Mouse (Mus musculus): Measurements from ENCODE around the gene Gm9507. TPM values are rescaled to one million over a fixed set of nuclear protein-coding genes. Genes with fewer than 3 reads are reported as not detected.

Gene Gm9507
- polyA plus RNA-seq (2014; fragmentation: Illumina TruSeq; extraction: RNeasy Lipid Tissue Mini Kit (QIAGEN cat#74804); ENCODE audit: low read depth, low replicate concordance) = not detected

DNA sequence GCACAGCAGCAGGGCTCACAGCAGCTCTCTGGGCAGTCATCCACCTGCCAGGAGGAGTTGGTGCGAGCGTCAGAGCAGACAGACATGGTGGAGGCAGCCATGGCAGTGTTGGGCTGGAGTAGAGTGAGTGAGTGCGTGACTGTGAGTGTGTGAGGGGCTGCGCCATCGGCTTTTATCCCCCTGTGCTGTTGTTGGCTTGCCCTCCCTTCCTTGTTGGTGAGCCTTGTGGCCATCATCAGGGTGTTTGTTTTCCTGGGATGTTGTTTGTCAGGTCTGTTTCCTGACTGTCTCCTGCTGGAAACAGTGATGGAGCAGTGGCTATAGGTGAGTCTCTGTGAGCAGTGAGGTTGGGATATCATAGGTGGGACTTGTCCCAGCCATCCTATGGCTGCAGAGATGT is at the start of gene Gm9507:
Gene Gm9507 (minus strand): TSS at position 101 of the 400 bp plus-strand sequence.

DNA sequence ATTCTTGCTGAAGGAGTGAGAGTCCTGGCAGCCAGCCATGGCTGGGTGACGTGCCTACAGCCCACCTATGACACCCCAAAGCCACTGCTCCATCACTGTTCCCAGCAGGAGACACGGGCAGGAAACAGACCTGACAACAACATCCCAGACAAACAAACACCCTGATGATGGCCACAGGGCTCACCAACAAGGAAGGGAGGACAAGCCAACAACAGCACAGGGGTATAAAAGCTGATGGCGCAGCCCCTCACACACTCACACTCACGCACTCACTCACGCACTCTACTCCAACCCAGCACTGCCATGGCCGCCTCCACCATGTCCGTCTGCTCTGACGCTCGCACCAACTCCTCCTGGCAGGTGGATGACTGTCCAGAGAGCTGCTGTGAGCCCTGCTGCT is 40.9 kb upstream of the Gm9507 start, which contains the start of gene Gm10318:
Gene Gm10318 (plus strand): TSS at position 301 of the 400 bp plus-strand sequence.

DNA sequence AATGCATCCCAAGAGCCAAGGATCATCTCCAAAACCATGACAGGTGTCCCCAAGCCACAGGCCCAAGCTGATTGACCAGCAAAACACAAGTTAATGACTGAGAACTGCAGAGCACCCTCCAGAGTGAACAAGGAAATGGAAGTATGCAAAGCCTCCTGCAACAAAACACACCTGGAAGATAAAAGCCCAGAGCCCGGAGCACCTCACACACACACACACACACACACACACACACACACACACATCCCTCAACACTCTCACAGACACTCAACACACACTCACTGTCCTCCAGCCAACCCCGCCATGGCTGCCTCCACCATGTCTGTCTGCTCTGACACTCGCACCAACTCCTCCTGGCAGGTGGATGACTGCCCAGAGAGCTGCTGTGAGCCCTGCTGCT is 34.9 kb upstream of the Gm9507 start, which contains the start of gene Gm36176:
Gene Gm36176 (plus strand): TSS at position 301 of the 400 bp plus-strand sequence.

DNA sequence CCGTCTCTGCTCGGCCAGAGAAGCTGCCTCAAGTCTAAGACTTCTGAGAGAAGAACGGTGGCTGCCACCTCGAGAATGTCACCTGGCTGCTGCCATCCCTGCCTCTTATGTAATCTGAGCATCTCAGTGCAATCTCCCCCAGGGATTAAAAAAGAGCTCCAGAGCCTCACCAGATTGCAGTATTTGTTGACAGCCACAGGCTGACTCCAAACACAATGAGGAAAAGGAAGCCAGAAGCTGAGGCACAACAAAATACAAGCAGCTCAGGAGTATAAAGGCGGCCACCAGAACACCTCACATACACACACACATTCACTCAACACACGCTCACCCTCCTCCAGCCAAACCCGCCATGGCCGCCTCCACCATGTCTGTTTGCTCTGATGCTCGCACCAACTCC is 24.0 kb upstream of the Gm9507 start, which contains the start of gene Krtap10-10:
Gene Krtap10-10 (plus strand): TSS at position 301 of the 400 bp plus-strand sequence.

DNA sequence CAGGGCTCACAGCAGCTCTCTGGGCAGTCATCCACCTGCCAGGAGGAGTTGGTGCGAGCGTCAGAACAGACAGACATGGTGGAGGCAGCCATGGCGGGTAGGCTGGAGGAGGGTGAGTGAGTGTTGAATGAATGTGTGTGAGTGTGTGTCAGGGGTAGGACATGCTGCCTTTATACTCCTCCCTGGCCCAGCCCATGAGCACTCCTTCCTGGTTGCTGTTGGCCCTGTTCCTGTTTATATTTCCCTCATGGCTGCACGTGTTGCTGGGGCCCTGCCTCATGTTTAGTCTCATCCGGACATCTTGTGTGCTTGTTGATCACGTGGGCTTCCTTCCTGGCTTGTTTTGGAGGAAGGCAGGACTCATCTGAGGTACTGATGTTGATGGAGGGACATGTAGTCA is 15.3 kb upstream of the Gm9507 start, which contains the start of gene Krtap10-4:
Gene Krtap10-4 (minus strand): TSS at position 145 of the 400 bp plus-strand sequence.

DNA sequence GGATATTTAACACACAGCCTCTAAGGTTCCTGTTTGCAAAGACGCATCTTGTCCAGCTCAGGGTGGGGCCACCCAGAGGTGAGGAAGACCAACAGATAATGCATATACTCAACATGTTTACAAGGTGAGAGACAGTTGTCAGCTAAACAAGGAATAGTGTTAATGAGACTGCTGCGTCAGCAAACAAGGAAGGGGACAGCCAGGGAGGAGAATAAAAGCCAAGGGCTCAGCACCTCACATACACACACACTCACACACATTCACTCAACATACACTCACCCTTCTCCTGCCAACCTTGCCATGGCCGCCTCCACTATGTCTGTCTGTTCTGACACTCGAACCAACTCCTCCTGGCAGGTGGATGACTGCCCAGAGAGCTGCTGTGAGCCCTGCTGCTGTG is 2.7 kb upstream of the Gm9507 start, which contains the start of gene Gm2696:
Gene Gm2696 (plus strand): TSS at position 301 of the 400 bp plus-strand sequence.

DNA sequence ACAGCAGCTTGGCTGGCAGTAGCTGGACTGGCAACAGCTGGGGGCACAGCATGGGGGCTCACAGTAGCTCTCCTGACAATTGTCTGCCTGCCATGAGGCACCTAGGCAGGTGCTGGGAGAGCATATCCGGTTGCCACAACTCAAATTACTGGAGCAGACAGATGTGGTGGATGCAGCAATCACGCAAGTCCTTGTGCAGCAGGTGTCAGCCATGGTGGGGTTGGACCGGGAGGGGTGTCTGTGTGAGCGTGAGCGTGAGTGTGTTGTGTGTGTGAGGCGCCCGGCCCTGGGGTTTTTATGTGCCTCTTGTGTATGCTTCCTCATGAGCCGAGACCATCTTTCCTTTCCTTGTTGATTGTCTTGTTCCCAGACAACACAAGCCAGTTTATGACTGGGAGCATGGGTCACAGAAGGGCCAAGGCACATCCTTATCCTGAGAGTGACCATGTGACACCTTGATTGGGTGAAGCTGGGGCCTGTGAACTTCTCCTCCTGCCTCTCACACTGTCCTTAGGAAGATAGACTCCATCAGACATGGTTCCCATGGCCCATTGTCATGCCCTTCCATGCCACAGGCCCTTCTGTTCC is 12.6 kb downstream of the Gm9507 start, which contains the start of gene Gm19668:
Gene Gm19668 (minus strand): TSS at position 213 of the 588 bp plus-strand sequence.

DNA sequence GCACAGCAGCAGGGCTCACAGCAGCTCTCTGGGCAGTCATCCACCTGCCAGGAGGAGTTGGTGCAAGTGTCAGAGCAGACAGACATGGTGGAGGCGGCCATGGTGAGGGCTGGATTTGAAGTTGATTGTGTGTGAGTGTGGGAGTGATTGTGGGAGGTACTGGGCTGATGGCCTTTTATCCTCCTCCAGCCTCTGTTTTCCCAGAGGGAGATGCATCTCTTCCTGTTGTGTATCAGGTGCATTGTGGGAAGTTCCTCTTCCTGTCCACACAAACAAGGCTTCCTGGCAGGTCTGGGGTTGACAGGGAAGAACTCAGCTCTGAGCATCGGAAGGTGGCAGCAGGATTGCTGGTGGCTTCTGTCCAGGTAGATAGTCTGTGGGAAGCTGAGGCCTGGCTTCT is 16.7 kb downstream of the Gm9507 start, which contains the start of gene Gm9639:
Gene Gm9639 (minus strand): TSS at position 101 of the 400 bp plus-strand sequence.

DNA sequence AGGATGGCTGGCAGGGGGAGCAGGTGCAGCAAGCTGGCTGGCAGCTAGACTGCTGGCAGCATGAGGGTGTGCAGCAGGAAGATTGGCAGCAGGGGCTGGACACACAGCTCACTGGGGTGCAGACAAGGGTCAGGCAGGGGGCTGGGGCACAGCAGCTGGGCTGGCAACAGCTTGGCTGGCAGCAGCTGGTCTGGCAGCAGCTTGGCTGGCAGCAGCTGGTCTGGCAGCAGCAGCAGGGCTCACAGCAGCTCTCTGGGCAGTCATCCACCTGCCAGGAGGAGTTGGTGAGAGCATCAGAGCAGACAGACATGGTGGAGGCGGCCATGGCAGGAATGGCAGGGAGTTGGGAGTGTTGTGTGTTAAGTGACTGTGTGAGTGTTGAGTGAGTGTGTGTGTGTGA is 23.8 kb downstream of the Gm9507 start, which contains the start of gene Gm7137:
Gene Gm7137 (minus strand): TSS at position 325 of the 400 bp plus-strand sequence.

DNA sequence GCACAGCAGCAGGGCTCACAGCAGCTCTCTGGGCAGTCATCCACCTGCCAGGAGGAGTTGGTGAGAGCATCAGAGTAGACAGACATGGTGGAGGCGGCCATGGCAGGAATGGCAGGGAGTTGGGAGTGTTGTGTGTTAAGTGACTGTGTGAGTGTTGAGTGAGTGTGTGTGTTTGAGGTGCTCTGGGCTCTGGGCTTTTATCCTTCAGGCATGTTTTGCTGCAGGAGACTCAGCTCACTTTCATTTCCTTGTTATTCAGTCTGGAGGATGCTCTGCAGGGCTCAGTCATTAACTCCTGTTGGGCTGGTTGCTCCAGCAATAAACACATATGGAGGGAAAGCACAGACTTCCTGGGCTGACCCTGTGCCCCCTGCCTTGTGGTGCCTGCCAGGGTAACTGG is 29.2 kb downstream of the Gm9507 start, which contains the start of gene Gm3250:
Gene Gm3250 (minus strand): TSS at position 101 of the 400 bp plus-strand sequence.

DNA sequence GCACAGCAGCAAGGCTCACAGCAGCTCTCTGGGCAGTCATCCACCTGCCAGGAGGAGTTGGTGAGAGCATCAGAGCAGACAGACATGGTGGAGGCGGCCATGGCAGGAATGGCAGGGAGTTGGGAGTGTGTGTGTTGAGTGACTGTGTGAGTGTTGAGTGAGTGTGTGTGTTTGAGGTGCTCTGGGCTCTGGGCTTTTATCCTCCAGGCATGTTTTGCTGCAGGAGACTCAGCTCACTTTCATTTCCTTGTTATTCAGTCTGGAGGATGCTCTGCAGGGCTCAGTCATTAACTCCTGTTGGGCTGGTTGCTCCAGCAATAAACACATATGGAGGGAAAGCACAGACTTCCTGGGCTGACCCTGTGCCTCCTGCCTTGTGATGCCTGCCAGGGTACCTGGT is 34.8 kb downstream of the Gm9507 start, which contains the start of gene Gm7138:
Gene Gm7138 (minus strand): TSS at position 101 of the 400 bp plus-strand sequence.

DNA sequence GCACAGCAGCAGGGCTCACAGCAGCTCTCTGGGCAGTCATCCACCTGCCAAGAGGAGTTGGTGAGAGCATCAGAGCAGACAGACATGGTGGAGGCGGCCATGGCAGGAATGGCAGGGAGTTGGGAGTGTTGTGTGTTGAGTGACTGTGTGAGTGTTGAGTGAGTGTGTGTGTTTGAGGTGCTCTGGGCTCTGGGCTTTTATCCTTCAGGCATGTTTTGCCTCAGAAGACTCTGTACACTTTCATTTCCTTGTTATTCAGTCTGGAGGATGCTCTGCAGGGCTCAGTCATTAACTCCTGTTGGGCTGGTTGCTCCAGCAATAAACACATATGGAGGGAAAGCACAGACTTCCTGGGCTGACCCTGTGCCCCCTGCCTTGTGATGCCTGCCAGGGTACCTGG is 40.4 kb downstream of the Gm9507 start, which contains the start of gene Gm3238:
Gene Gm3238 (minus strand): TSS at position 101 of the 400 bp plus-strand sequence.

Other genes starting within 250 kb of the Gm9507 start
- 176 TPM for gene Pttg1ip, start 230.1 kb downstream of the Gm9507 start, polyA plus RNA-seq (2014; fragmentation: Illumina TruSeq; extraction: RNeasy Lipid Tissue Mini Kit (QIAGEN cat#74804); ENCODE audit: low read depth, low replicate concordance)
- 138 TPM for gene Sumo3, start 205.7 kb downstream of the Gm9507 start, polyA plus RNA-seq (2014; fragmentation: Illumina TruSeq; extraction: RNeasy Lipid Tissue Mini Kit (QIAGEN cat#74804); ENCODE audit: low read depth, low replicate concordance)
- gene Gm49325, start 205.6 kb downstream of the Gm9507 start, polyA plus RNA-seq (2014; fragmentation: Illumina TruSeq; extraction: RNeasy Lipid Tissue Mini Kit (QIAGEN cat#74804); ENCODE audit: low read depth, low replicate concordance) = 3.7 TPM
- gene Ube2g2, start 189.6 kb downstream of the Gm9507 start, polyA plus RNA-seq (2014; fragmentation: Illumina TruSeq; extraction: RNeasy Lipid Tissue Mini Kit (QIAGEN cat#74804); ENCODE audit: low read depth, low replicate concordance) = 41.8 TPM
- gene Tspear, start 125.3 kb downstream of the Gm9507 start, polyA plus RNA-seq (2014; fragmentation: Illumina TruSeq; extraction: RNeasy Lipid Tissue Mini Kit (QIAGEN cat#74804); ENCODE audit: low read depth, low replicate concordance) = 0.27 TPM
- not detected for gene Gm19402, start 121.1 kb downstream of the Gm9507 start, polyA plus RNA-seq (2014; fragmentation: Illumina TruSeq; extraction: RNeasy Lipid Tissue Mini Kit (QIAGEN cat#74804); ENCODE audit: low read depth, low replicate concordance)
- gene Gm9508, start 114.6 kb downstream of the Gm9507 start, polyA plus RNA-seq (2014; fragmentation: Illumina TruSeq; extraction: RNeasy Lipid Tissue Mini Kit (QIAGEN cat#74804); ENCODE audit: low read depth, low replicate concordance) = not detected
- not detected for gene Gm10272, start 105.2 kb downstream of the Gm9507 start, polyA plus RNA-seq (2014; fragmentation: Illumina TruSeq; extraction: RNeasy Lipid Tissue Mini Kit (QIAGEN cat#74804); ENCODE audit: low read depth, low replicate concordance)
- not detected for gene Gm10024, start 100.4 kb downstream of the Gm9507 start, polyA plus RNA-seq (2014; fragmentation: Illumina TruSeq; extraction: RNeasy Lipid Tissue Mini Kit (QIAGEN cat#74804); ENCODE audit: low read depth, low replicate concordance)
- not detected for gene Gm10142, start 96.0 kb downstream of the Gm9507 start, polyA plus RNA-seq (2014; fragmentation: Illumina TruSeq; extraction: RNeasy Lipid Tissue Mini Kit (QIAGEN cat#74804); ENCODE audit: low read depth, low replicate concordance)
- not detected for gene Krtap12-1, start 91.2 kb downstream of the Gm9507 start, polyA plus RNA-seq (2014; fragmentation: Illumina TruSeq; extraction: RNeasy Lipid Tissue Mini Kit (QIAGEN cat#74804); ENCODE audit: low read depth, low replicate concordance)
- not detected for gene Gm10100, start 85.4 kb downstream of the Gm9507 start, polyA plus RNA-seq (2014; fragmentation: Illumina TruSeq; extraction: RNeasy Lipid Tissue Mini Kit (QIAGEN cat#74804); ENCODE audit: low read depth, low replicate concordance)
- not detected for gene Gm18596, start 69.2 kb downstream of the Gm9507 start, polyA plus RNA-seq (2014; fragmentation: Illumina TruSeq; extraction: RNeasy Lipid Tissue Mini Kit (QIAGEN cat#74804); ENCODE audit: low read depth, low replicate concordance)
- not detected for gene Gm9736, start 60.5 kb downstream of the Gm9507 start, polyA plus RNA-seq (2014; fragmentation: Illumina TruSeq; extraction: RNeasy Lipid Tissue Mini Kit (QIAGEN cat#74804); ENCODE audit: low read depth, low replicate concordance)
- not detected for gene Gm3233, start 52.2 kb downstream of the Gm9507 start, polyA plus RNA-seq (2014; fragmentation: Illumina TruSeq; extraction: RNeasy Lipid Tissue Mini Kit (QIAGEN cat#74804); ENCODE audit: low read depth, low replicate concordance)
- not detected for gene Gm3238, start 40.5 kb downstream of the Gm9507 start, polyA plus RNA-seq (2014; fragmentation: Illumina TruSeq; extraction: RNeasy Lipid Tissue Mini Kit (QIAGEN cat#74804); ENCODE audit: low read depth, low replicate concordance)
- gene Gm7138, start 34.9 kb downstream of the Gm9507 start, polyA plus RNA-seq (2014; fragmentation: Illumina TruSeq; extraction: RNeasy Lipid Tissue Mini Kit (QIAGEN cat#74804); ENCODE audit: low read depth, low replicate concordance) = not detected
- gene Gm3250, start 29.3 kb downstream of the Gm9507 start, polyA plus RNA-seq (2014; fragmentation: Illumina TruSeq; extraction: RNeasy Lipid Tissue Mini Kit (QIAGEN cat#74804); ENCODE audit: low read depth, low replicate concordance) = not detected
- not detected for gene Gm7137, start 23.6 kb downstream of the Gm9507 start, polyA plus RNA-seq (2014; fragmentation: Illumina TruSeq; extraction: RNeasy Lipid Tissue Mini Kit (QIAGEN cat#74804); ENCODE audit: low read depth, low replicate concordance)
- not detected for gene Gm9639, start 16.8 kb downstream of the Gm9507 start, polyA plus RNA-seq (2014; fragmentation: Illumina TruSeq; extraction: RNeasy Lipid Tissue Mini Kit (QIAGEN cat#74804); ENCODE audit: low read depth, low replicate concordance)
- gene Gm19668, start 12.7 kb downstream of the Gm9507 start, polyA plus RNA-seq (2014; fragmentation: Illumina TruSeq; extraction: RNeasy Lipid Tissue Mini Kit (QIAGEN cat#74804); ENCODE audit: low read depth, low replicate concordance) = not detected
- gene Gm2696, start 2.8 kb upstream of the Gm9507 start, polyA plus RNA-seq (2014; fragmentation: Illumina TruSeq; extraction: RNeasy Lipid Tissue Mini Kit (QIAGEN cat#74804); ENCODE audit: low read depth, low replicate concordance) = not detected
- gene Krtap10-4, start 15.3 kb upstream of the Gm9507 start, polyA plus RNA-seq (2014; fragmentation: Illumina TruSeq; extraction: RNeasy Lipid Tissue Mini Kit (QIAGEN cat#74804); ENCODE audit: low read depth, low replicate concordance) = not detected
- gene Krtap10-10, start 24.1 kb upstream of the Gm9507 start, polyA plus RNA-seq (2014; fragmentation: Illumina TruSeq; extraction: RNeasy Lipid Tissue Mini Kit (QIAGEN cat#74804); ENCODE audit: low read depth, low replicate concordance) = not detected
- not detected for gene Gm36176, start 35.0 kb upstream of the Gm9507 start, polyA plus RNA-seq (2014; fragmentation: Illumina TruSeq; extraction: RNeasy Lipid Tissue Mini Kit (QIAGEN cat#74804); ENCODE audit: low read depth, low replicate concordance)
- gene Gm10318, start 41.0 kb upstream of the Gm9507 start, polyA plus RNA-seq (2014; fragmentation: Illumina TruSeq; extraction: RNeasy Lipid Tissue Mini Kit (QIAGEN cat#74804); ENCODE audit: low read depth, low replicate concordance) = not detected
- not detected for gene Gm3285, start 50.1 kb upstream of the Gm9507 start, polyA plus RNA-seq (2014; fragmentation: Illumina TruSeq; extraction: RNeasy Lipid Tissue Mini Kit (QIAGEN cat#74804); ENCODE audit: low read depth, low replicate concordance)
- 3.8 TPM for gene Lrrc3, start 90.7 kb upstream of the Gm9507 start, polyA plus RNA-seq (2014; fragmentation: Illumina TruSeq; extraction: RNeasy Lipid Tissue Mini Kit (QIAGEN cat#74804); ENCODE audit: low read depth, low replicate concordance)
- 1.5 TPM for gene Trpm2, start 158.7 kb upstream of the Gm9507 start, polyA plus RNA-seq (2014; fragmentation: Illumina TruSeq; extraction: RNeasy Lipid Tissue Mini Kit (QIAGEN cat#74804); ENCODE audit: low read depth, low replicate concordance)
- 20.0 TPM for gene 1810043G02Rik, start 166.7 kb upstream of the Gm9507 start, polyA plus RNA-seq (2014; fragmentation: Illumina TruSeq; extraction: RNeasy Lipid Tissue Mini Kit (QIAGEN cat#74804); ENCODE audit: low read depth, low replicate concordance)
- 61.7 TPM for gene Pfkl, start 198.2 kb upstream of the Gm9507 start, polyA plus RNA-seq (2014; fragmentation: Illumina TruSeq; extraction: RNeasy Lipid Tissue Mini Kit (QIAGEN cat#74804); ENCODE audit: low read depth, low replicate concordance)
- gene Dnmt3l, start 230.1 kb upstream of the Gm9507 start, polyA plus RNA-seq (2014; fragmentation: Illumina TruSeq; extraction: RNeasy Lipid Tissue Mini Kit (QIAGEN cat#74804); ENCODE audit: low read depth, low replicate concordance) = 0.87 TPM
- gene Aire, start 231.8 kb upstream of the Gm9507 start, polyA plus RNA-seq (2014; fragmentation: Illumina TruSeq; extraction: RNeasy Lipid Tissue Mini Kit (QIAGEN cat#74804); ENCODE audit: low read depth, low replicate concordance) = 0.69 TPM